Mouse (Mus musculus) megakaryocyte, embryonic 14.5 days (primary cell): Measurements from ENCODE around the gene Ubr3.

ENCODE experiments used
- FLI1 ChIP-seq: IDR thresholded peaks from 2 replicates; pipeline ENCODE4 v1.6.1; 2012; ENCODE audit warnings: low read length, inconsistent platforms, mixed read lengths
- GATA1 ChIP-seq: IDR thresholded peaks from 3 replicates; pipeline ENCODE4 v1.6.1; 2012; ENCODE audit warnings: mixed read lengths, low read length, inconsistent platforms, borderline replicate concordance

GRCm38 (mm10) chr2:69999097-69999770 lies 102.2 kb downstream of the Ubr3 start:
- TF ChIP-seq GATA1, result peak; percentile 62; the same call in 1 of the 3 replicates
- TF ChIP-seq FLI1, result no peak
